Mouse (Mus musculus) erythroblast, embryonic 14.5 days (primary cell): Measurements from ENCODE around the gene Klrc1. TPM values are rescaled to one million over a fixed set of nuclear protein-coding genes. Genes with fewer than 3 reads are reported as not detected.
"Not testable (repeated sequence)": the region's sequence is repeated elsewhere in the genome, so short reads cannot be mapped to it uniquely, and the experiment has no call there.

ENCODE experiments used
- H3K27me3 ChIP-seq: 2 replicates; pipeline ENCODE4 v1.6.1; 2012; ENCODE audit warnings: inconsistent platforms; ENCODE audit not compliant: control insufficient read depth
- H3K36me3 ChIP-seq: 2 replicates; pipeline ENCODE4 v1.6.1; 2012; ENCODE audit warnings: mild to moderate bottlenecking, inconsistent platforms; ENCODE audit not compliant: control insufficient read depth
- H3K4me1 ChIP-seq: 2 replicates; pipeline ENCODE4 v1.6.1; 2012; ENCODE audit warnings: inconsistent platforms; ENCODE audit not compliant: control insufficient read depth
- H3K4me3 ChIP-seq: replicated peaks from 2 replicates; pipeline ENCODE3; 2012; ENCODE audit warnings: moderate library complexity, mild to moderate bottlenecking, inconsistent platforms
- H3K9me3 ChIP-seq: 2 replicates; pipeline ENCODE4 v1.6.1; 2012; ENCODE audit warnings: low read length, inconsistent platforms, mixed read lengths; ENCODE audit not compliant: control insufficient read depth
- GATA1 ChIP-seq: IDR thresholded peaks from 2 replicates; pipeline ENCODE4 v1.6.1; 2012; ENCODE audit warnings: low read length, inconsistent platforms, mixed read lengths
- TAL1 ChIP-seq: IDR thresholded peaks from 3 replicates; pipeline ENCODE4 v1.6.1; 2012; ENCODE audit warnings: low read length, inconsistent platforms, mixed read lengths
- polyA plus RNA-seq: library from polyadenylated mRNA; stranded (reverse); fragments of >175 nt; gene quantifications from 2 replicates; pipeline ENCODE4 v1.2.3, GENCODE M21; 2012

Klrc1 gene
- polyA plus RNA-seq: not detected in 2 replicates

GRCm38 (mm10) chr6:129678873-129679272, at the start of gene Klrc1:
TSS of gene Klrc1 (minus strand) at chr6:129678973.
- Histone ChIP-seq H3K9me3 (no peaks in the 10 kb centered on the region), H3K4me1 (no peaks in the 10 kb centered on the region), H3K4me3 (no peak within 1 kb of the TSS), H3K36me3 (no peaks in the 10 kb centered on the region), H3K27me3 (no peaks in the 10 kb centered on the region)
- TF ChIP-seq TAL1: no peak
- no peak for TF ChIP-seq GATA1

DNA sequence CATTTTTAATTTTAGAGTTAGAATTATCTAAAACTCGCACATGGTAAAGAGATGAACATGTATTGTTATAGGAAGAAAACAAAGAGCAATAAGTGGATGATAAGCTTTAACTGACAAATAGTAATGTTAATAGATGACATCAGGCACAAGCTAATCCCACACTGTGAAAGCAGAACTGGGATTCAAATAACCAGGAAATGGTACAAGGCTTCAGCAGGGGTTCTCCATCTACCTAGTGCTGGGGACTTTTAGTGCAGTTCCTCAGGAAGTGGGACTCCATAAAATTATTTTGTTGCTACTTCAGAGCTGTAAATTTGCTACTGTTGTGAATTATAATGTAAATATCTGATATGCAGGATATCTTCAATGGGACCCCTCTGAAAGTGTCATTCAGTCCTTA, 48.5 kb upstream of the Klrc1 start:
- no peaks in the 10 kb centered on the region for H3K36me3 ChIP-seq

GRCm38 (mm10) chr6:129721390-129721789, 42.6 kb upstream of the Klrc1 start:
- Histone ChIP-seq H3K9me3 (peaks cover 3% of the 10 kb centered on the region; the same call in 1 of the 2 replicates), H3K36me3 (no peaks in the 10 kb centered on the region), H3K4me3 (no peak overlapping the region), H3K27me3 (no peaks in the 10 kb centered on the region), H3K4me1 (no peaks in the 10 kb centered on the region)
- TF ChIP-seq TAL1 (no peak), GATA1 (no peak)

More for the DNA sequence above, 48.5 kb upstream of the Klrc1 start:
- Histone ChIP-seq H3K27me3 (no peaks in the 10 kb centered on the region), H3K4me3 (no peak overlapping the region), H3K9me3 (no peaks in the 10 kb centered on the region), H3K4me1 (no peaks in the 10 kb centered on the region)
- TF ChIP-seq GATA1 (no peak), TAL1 (no peak)

- Histone ChIP-seq H3K27me3 (no peaks in the 10 kb centered on the region), H3K36me3 (no peaks in the 10 kb centered on the region), H3K9me3 (peaks cover 3% of the 10 kb centered on the region; the same call in 1 of the 2 replicates), H3K4me3 (no peak overlapping the region), H3K4me1 (no peaks in the 10 kb centered on the region)
- no peak for TF ChIP-seq GATA1
- TF ChIP-seq TAL1: no peak
These were observed 41.7 kb upstream of the Klrc1 start for GRCm38 (mm10) chr6:129720487-129720886.

DNA sequence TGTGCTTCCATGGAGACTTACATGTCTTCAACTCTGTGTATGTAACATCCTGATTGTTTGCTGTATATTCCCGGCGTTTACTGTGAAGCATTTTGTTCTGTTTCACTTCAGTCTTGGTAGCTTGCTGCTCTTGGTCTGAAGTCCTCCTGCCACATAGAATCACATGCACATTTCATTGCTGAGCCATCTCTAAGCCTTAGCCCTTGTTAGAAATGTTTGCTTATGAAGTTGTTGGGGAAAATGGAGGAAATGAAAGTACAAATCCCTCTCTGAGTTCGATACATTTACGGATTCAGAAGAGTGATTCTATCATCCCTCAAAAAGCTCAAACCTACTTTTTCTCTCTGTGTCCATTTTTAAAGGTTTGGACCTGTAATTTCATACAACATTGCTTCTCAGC, 38.3 kb upstream of the Klrc1 start, which contains the start of gene Klri1:
Gene Klri1, minus strand, starts transcription at position 101 of the 400 bp plus-strand sequence.
- Histone ChIP-seq H3K9me3 (peaks cover 3% of the 10 kb centered on the region; the same call in 1 of the 2 replicates), H3K4me1 (no peaks in the 10 kb centered on the region), H3K27me3 (no peaks in the 10 kb centered on the region), H3K36me3 (no peaks in the 10 kb centered on the region), H3K4me3 (no peak within 1 kb of the TSS)
- TF ChIP-seq GATA1 (no peak), TAL1 (no peak)

DNA sequence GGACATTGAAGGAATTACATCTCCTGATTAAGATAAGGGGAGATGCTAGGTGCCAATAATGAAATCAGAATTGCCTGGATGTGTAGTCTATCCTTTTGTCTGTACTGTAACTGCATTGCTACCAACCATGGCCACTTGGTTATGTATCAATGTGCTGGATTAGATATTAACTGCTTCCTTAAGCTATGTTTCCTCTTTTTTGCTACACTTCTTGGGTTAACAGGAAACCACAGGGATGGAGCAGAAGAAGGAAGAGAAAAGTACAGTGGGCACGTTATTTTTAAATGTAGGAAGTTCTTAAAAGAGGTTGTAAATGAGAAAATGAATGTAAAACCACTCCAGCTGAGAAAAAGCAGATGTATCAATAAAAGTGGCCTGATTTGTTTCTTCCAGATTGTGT, 34.8 kb upstream of the Klrc1 start:
- Histone ChIP-seq H3K36me3 (no peaks in the 10 kb centered on the region), H3K27me3 (no peaks in the 10 kb centered on the region), H3K4me1 (no peaks in the 10 kb centered on the region), H3K9me3 (no peaks in the 10 kb centered on the region), H3K4me3 (no peak overlapping the region)
- TF ChIP-seq GATA1: no peak
- TF ChIP-seq TAL1: no peak

GRCm38 (mm10) chr6:129691436-129691835, 12.7 kb upstream of the Klrc1 start:
- H3K4me1 ChIP-seq, H3K27me3 ChIP-seq, H3K4me3 ChIP-seq, H3K9me3 ChIP-seq, H3K36me3 ChIP-seq: not testable (repeated sequence)

DNA sequence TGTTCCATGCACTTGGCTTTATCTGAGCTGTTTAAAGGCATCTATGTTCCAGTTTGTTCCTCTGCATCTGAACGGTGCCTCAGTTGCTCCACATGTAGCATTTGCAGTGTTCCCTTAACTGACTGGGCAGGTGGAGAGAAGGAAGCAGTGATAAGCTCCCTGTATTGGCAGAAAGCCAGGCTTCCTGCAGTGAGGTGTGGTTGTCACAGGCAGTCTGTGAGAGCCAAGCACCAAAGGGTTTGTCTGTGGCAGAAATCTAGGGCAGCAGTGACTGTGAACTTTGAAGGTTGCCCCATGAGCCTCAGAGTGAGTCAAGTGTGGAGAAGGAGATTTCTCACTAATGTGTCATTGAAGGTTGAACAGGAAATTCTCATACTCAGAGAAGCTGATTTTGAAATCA, 1.6 kb upstream of the Klrc1 start:
- Histone ChIP-seq H3K9me3 (no peaks in the 10 kb centered on the region), H3K4me3 (no peak overlapping the region), H3K36me3 (no peaks in the 10 kb centered on the region), H3K27me3 (no peaks in the 10 kb centered on the region), H3K4me1 (no peaks in the 10 kb centered on the region)
- TF ChIP-seq TAL1 (no peak), GATA1 (no peak)

DNA sequence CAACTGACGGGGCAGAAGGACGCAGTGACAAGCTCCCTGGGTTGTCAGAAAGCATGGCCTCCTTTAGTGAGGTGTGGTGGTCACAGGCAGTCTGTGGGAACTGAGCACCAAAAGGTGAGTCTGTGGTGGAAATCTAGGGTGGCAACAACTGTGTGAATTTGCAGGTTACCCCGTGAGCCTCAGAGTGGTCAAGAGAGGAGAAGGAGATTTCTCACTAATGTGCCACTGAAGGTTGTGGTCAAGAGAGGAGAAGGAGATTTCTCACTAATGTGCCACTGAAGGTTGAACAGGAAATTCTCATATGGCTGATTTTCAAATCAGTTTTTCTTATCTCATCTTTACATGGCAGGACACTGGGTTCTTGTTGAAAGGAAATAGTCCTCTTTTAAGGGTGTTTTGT, 17.5 kb downstream of the Klrc1 start:
- H3K27me3 ChIP-seq, H3K36me3 ChIP-seq, H3K4me3 ChIP-seq, H3K9me3 ChIP-seq, H3K4me1 ChIP-seq: not testable (repeated sequence)

DNA sequence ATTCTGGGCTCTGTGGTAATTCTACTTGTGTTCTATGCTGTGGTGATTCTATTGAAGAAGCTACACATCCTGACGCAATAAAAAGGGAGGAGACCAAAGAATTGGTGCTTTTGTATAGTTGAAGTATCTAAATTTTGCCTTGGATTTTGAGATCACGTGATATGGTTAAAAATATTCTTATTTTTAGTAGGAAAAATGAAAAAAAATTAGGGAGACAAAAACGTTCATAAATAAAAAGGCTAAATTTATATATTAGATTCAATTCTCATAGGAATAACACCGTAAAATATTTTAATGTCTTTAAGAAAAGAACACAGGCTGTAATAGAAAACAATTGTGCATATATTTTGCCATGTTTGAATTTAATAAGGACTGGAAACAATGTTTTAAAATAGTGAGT, 18.2 kb downstream of the Klrc1 start, which contains the start of gene Klrc2:
Gene Klrc2, minus strand, starts transcription at position 101 of the 400 bp plus-strand sequence.
- H3K27me3 ChIP-seq, H3K4me3 ChIP-seq, H3K9me3 ChIP-seq, H3K4me1 ChIP-seq, H3K36me3 ChIP-seq: not testable (repeated sequence)

DNA sequence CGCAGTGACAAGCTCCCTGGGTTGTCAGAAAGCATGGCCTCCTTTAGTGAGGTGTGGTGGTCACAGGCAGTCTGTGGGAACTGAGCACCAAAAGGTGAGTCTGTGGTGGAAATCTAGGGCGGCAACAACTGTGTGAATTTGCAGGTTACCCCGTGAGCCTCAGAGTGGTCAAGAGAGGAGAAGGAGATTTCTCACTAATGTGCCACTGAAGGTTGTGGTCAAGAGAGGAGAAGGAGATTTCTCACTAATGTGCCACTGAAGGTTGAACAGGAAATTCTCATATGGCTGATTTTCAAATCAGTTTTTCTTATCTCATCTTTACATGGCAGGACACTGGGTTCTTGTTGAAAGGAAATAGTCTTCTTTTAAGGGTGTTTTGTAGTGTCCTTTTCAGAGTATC, 34.7 kb downstream of the Klrc1 start:
- not testable (repeated sequence) for H3K9me3 ChIP-seq, H3K4me1 ChIP-seq, H3K4me3 ChIP-seq, H3K27me3 ChIP-seq, H3K36me3 ChIP-seq

GRCm38 (mm10) chr6:129643237-129643636, 35.5 kb downstream of the Klrc1 start, which contains the start of gene Klrc3:
TSS of gene Klrc3 (minus strand) at chr6:129643337.
- H3K4me1 ChIP-seq, H3K9me3 ChIP-seq, H3K36me3 ChIP-seq, H3K4me3 ChIP-seq, H3K27me3 ChIP-seq: not testable (repeated sequence)

DNA sequence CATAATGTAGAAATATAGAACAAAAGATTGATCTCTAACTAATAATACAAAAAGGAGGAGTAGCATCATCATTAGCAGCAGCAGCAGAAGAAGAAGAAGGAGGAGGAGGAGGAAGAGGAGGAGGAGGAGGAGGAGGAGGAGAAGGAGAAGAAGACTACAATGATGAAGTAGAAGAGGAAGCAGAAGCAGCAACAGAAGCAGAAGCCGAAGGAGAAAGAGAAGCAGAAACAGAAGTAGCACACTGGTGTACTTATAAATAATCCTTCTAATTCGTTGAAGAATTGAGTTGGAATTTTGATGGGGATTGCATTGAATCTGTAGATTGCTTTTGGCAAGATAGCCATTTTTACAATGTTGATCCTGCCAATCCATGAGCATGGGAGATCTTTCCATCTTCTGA, 47.7 kb downstream of the Klrc1 start:
- not testable (repeated sequence) for H3K27me3 ChIP-seq, H3K9me3 ChIP-seq, H3K36me3 ChIP-seq, H3K4me3 ChIP-seq, H3K4me1 ChIP-seq
